Mouse (Mus musculus): ENCODE results near the gene Nap1l5. TPM values are rescaled to one million over a fixed set of nuclear protein-coding genes. Genes with fewer than 3 reads are reported as not detected.

The Nap1l5 gene
- polyA plus RNA-seq, 1 experiment from 2014 or later: 6.4 TPM

DNA sequence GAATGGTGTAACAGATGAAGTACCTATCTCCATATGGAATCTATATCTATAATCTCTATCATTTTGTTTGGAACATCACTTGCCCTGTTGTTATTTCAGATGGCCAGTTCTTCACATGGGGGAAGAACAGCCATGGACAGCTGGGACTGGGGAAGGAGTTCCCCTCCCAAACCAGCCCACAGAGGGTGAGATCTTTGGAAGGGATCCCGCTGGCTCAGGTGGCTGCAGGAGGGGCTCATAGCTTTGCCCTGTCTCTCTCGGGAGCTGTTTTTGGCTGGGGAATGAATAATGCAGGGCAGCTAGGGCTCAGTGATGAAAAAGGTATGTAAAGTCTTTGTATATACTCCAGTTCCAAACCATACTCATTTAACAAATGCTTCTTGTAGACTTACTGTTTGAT is 50.4 kb downstream of the Nap1l5 start:
- 77% methylated on average over 2 of the region's 2 CpGs for WGBS
- Histone ChIP-seq H3K4me3 (ENCODE audit: low read depth, low read length) (no peak overlapping the region), H3K27ac (replicated peaks; ENCODE audit: low read depth, low read length) (no peak overlapping the region), H3K36me3 (replicated peaks; ENCODE audit: control insufficient read depth, insufficient read depth, low read depth, low read length) (no peaks in the 10 kb centered on the region), H3K4me2 (ENCODE audit: low read depth, low read length) (no peak overlapping the region), H3K27me3 (ENCODE audit: control insufficient read depth, insufficient read depth, low read length) (no peaks in the 10 kb centered on the region), H3K9ac (replicated peaks; ENCODE audit: low read length) (no peak overlapping the region), H3K4me1 (ENCODE audit: control insufficient read depth, insufficient read depth, low read length) (no peaks in the 10 kb centered on the region), H3K9me3 (replicated peaks; ENCODE audit: control insufficient read depth, low read length) (no peaks in the 10 kb centered on the region)
- DNase-seq (ENCODE audit: low spot score): no peak
- no peak for ATAC-seq (replicated peaks; ENCODE audit: insufficient number of reproducible peaks, low FRiP score, low TSS enrichment, low read depth)

DNA sequence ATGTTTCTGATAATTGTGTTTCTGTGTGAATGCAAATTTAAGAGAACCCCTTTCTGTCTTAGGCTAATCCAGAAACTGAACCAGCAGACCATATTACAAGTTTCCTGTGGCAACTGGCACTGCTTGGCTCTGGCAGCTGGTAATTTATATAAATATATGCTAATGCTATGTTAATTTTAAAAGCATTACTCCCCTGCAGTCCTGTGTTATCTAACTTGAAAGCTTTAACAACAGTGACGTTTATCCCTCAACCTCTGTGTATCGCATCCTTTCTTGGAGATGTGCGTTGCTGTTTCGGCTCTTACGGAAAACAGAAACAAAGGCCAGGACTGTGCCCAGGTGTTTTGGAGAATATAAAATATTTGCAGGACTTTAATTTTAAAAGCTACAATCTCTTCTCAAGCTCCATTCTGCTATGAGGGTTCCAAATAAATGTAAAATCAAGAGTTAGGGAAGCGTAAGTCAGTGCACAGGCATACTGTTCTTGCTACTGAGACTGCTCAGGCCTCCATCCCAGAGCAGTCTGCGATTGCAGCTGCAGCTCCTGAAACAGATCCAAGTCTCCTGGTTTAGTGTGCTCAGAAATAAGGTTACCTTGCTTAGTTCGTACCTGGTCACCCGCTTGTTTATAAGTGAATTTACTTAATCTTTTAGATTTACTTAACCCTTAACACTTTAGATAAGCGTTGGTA is 51.1 kb downstream of the Nap1l5 start:
- Histone ChIP-seq H3K4me2 (ENCODE audit: low read depth, low read length) (no peak overlapping the region), H3K9ac (replicated peaks; ENCODE audit: low read length) (no peak overlapping the region), H3K4me3 (ENCODE audit: low read depth, low read length) (no peak overlapping the region), H3K4me1 (ENCODE audit: control insufficient read depth, insufficient read depth, low read length) (no peaks in the 10 kb centered on the region), H3K27ac (replicated peaks; ENCODE audit: low read depth, low read length) (no peak overlapping the region), H3K9me3 (replicated peaks; ENCODE audit: control insufficient read depth, low read length) (no peaks in the 10 kb centered on the region), H3K27me3 (ENCODE audit: control insufficient read depth, insufficient read depth, low read length) (no peaks in the 10 kb centered on the region), H3K36me3 (replicated peaks; ENCODE audit: control insufficient read depth, insufficient read depth, low read depth, low read length) (no peaks in the 10 kb centered on the region)
- DNase-seq (ENCODE audit: low spot score): no peak
- WGBS: 88% methylated on average over 10 of the region's 10 CpGs
- ATAC-seq (replicated peaks; ENCODE audit: insufficient number of reproducible peaks, low FRiP score, low TSS enrichment, low read depth): no peak

Other genes starting within 250 kb of the Nap1l5 start
- gene Herc3, start 75.6 kb downstream of the Nap1l5 start, polyA plus RNA-seq (2014; fragmentation: Nextera tagmentation; extraction: Ambion mirVana): 5.9 and 9.6 TPM in 2 replicates
- 4.0 and 4.2 TPM in 2 replicates for gene Fam13a, start 117.5 kb upstream of the Nap1l5 start, polyA plus RNA-seq (2014; fragmentation: Nextera tagmentation; extraction: Ambion mirVana)

All from embryonic facial prominence, embryonic 11.5 days (tissue).